ENCODE assay signal across 12 mouse cellular contexts in genomic region chr2:75987739-75988138, GRCm38 (mm10). TPM values are rescaled to one million over a fixed set of nuclear protein-coding genes. Genes with fewer than 3 reads are reported as not detected.
DNase-seq lines count a peak whose midpoint lies in the region; ATAC-seq lines count a peak whose summit lies in the region.
"Had no signal": no experiment of that assay in that cellular context is flagged by ENCODE, and none has a peak within 500 bp of the region (broad histone marks: within the 10 kb centered on the region; RNA-seq: fewer than 3 reads in every experiment).

No protein-coding gene starts in this region.

- WGBS in intestine, embryonic 14.5 days = 58% methylated on average over 9 of the region's 9 CpGs
- WGBS in intestine, embryonic 16.5 days = 58% methylated on average over 9 of the region's 9 CpGs
- 72% methylated on average over 9 of the region's 9 CpGs for WGBS in hindbrain, embryonic 10.5 days
- WGBS in midbrain, embryonic 15.5 days = 70% methylated on average over 9 of the region's 9 CpGs

- no peak overlapping the region for H3K4me2 ChIP-seq in intestine, embryonic 14.5 days (ENCODE audit: low read length)
- no peak overlapping the region for H3K4me2 ChIP-seq in intestine, embryonic 16.5 days (ENCODE audit: low read depth, low read length)
- H3K4me2 ChIP-seq in midbrain, embryonic 15.5 days = no peak overlapping the region
- H3K4me2 ChIP-seq: lung, embryonic 14.5 days had no signal

- H3K9ac ChIP-seq in intestine, embryonic 14.5 days (ENCODE audit: low read length) = no peak overlapping the region
- no peak overlapping the region for H3K9ac ChIP-seq in intestine, embryonic 16.5 days (ENCODE audit: low read depth, low read length)
- no peak overlapping the region for H3K9ac ChIP-seq in midbrain, embryonic 15.5 days
- H3K9ac ChIP-seq: lung, embryonic 14.5 days had no signal

- peak overlapping the region; percentile 52; the same call in 1 of the 2 replicates for H3K27ac ChIP-seq in intestine, embryonic 14.5 days (ENCODE audit: low read depth)
- no peak overlapping the region; the same call in 1 of the 2 replicates for H3K27ac ChIP-seq in intestine, embryonic 16.5 days (ENCODE audit: low read length)
- H3K27ac ChIP-seq in hindbrain, embryonic 10.5 days = peak overlapping the region; percentile 81
- H3K27ac ChIP-seq in midbrain, embryonic 15.5 days = peak overlapping the region; percentile 91

- H3K27me3 ChIP-seq in intestine, embryonic 14.5 days (replicated peaks; ENCODE audit: control insufficient read depth, insufficient read depth, low read length) = no peaks in the 10 kb centered on the region
- no peaks in the 10 kb centered on the region for H3K27me3 ChIP-seq in intestine, embryonic 16.5 days (replicated peaks; ENCODE audit: control insufficient read depth, insufficient read depth, low read length)
- H3K27me3 ChIP-seq in hindbrain, embryonic 10.5 days (ENCODE audit: insufficient read depth, poor library complexity, severe bottlenecking) = no peaks in the 10 kb centered on the region
- no peaks in the 10 kb centered on the region for H3K27me3 ChIP-seq in midbrain, embryonic 15.5 days (replicated peaks)

- DNase-seq in intestine, embryonic 14.5 days (ENCODE audit: low spot score) = no peak
- DNase-seq in NIH3T3 (ENCODE audit: low read depth) = peak; percentile 46
- no peak for DNase-seq in hindbrain, embryonic 10.5 days (ENCODE audit: low spot score)
- DNase-seq in thymus, postnatal 25 days = no peak
- no peak for DNase-seq in cerebellum, adult 8-10 months
- no peak for DNase-seq in c-Kit-positive CD71-positive TER-119-positive erythroid progenitor cells, embryonic 14.5 days (ENCODE audit: low spot score)
- DNase-seq: gastrocnemius, postnatal 25 days; left cerebral cortex, postnatal 4 days; lung, embryonic 14.5 days; thymus, postnatal 4 days had no signal

- H3K4me1 ChIP-seq in intestine, embryonic 14.5 days (replicated peaks; ENCODE audit: control insufficient read depth, insufficient read depth, low read length) = peaks cover 42% of the 10 kb centered on the region
- H3K4me1 ChIP-seq in intestine, embryonic 16.5 days (ENCODE audit: control insufficient read depth, insufficient read depth, low read length) = peaks cover 10% of the 10 kb centered on the region; the same call in 1 of the 2 replicates
- H3K4me1 ChIP-seq in hindbrain, embryonic 10.5 days (replicated peaks) = peaks cover 55% of the 10 kb centered on the region
- H3K4me1 ChIP-seq in midbrain, embryonic 15.5 days = peaks cover 30% of the 10 kb centered on the region

- no peaks in the 10 kb centered on the region for H3K36me3 ChIP-seq in intestine, embryonic 14.5 days (ENCODE audit: control insufficient read depth, insufficient read depth, low read length)
- no peaks in the 10 kb centered on the region for H3K36me3 ChIP-seq in intestine, embryonic 16.5 days (ENCODE audit: control insufficient read depth, insufficient read depth, low read length)
- H3K36me3 ChIP-seq in hindbrain, embryonic 10.5 days = no peaks in the 10 kb centered on the region
- H3K36me3 ChIP-seq in midbrain, embryonic 15.5 days (replicated peaks) = no peaks in the 10 kb centered on the region

- ATAC-seq in intestine, embryonic 14.5 days (replicated peaks; ENCODE audit: low FRiP score, low TSS enrichment, low read depth) = no peak
- ATAC-seq in intestine, embryonic 16.5 days = no peak
- ATAC-seq in midbrain, embryonic 15.5 days (replicated peaks) = no peak

- no peak overlapping the region for H3K4me3 ChIP-seq in intestine, embryonic 14.5 days (ENCODE audit: low read depth, low read length)
- no peak overlapping the region for H3K4me3 ChIP-seq in intestine, embryonic 16.5 days (ENCODE audit: low read length)
- H3K4me3 ChIP-seq in hindbrain, embryonic 10.5 days = no peak overlapping the region
- no peak overlapping the region for H3K4me3 ChIP-seq in midbrain, embryonic 15.5 days

- H3K9me3 ChIP-seq in intestine, embryonic 14.5 days (ENCODE audit: control insufficient read depth, low read length) = 0 out of 2 replicates have a peak, but pooled peaks cover under 1% of the 10 kb centered on the region
- 0 out of 2 replicates have a peak, but pooled peaks cover under 1% of the 10 kb centered on the region for H3K9me3 ChIP-seq in intestine, embryonic 16.5 days (ENCODE audit: control insufficient read depth, low read length)
- no peaks in the 10 kb centered on the region for H3K9me3 ChIP-seq in hindbrain, embryonic 10.5 days
- no peaks in the 10 kb centered on the region for H3K9me3 ChIP-seq in midbrain, embryonic 15.5 days

RNA-seq across cellular contexts. Expression of gene Ttc30a1, which starts 6.0 kb away (rescaled TPM):
- polyA plus RNA-seq in intestine, embryonic 14.5 days (2014; fragmentation: Nextera tagmentation; extraction: Ambion mirVana) = 6.5 and 7.8 TPM in 2 replicates
- 5.1 and 5.2 TPM in 2 replicates for polyA plus RNA-seq in intestine, embryonic 16.5 days (2015; fragmentation: Nextera tagmentation; extraction: Ambion mirVana)
- 9.7 and 10.7 TPM in 2 replicates for polyA plus RNA-seq in hindbrain, embryonic 10.5 days (2016; fragmentation: Nextera tagmentation; extraction: Ambion mirVana)
- polyA plus RNA-seq in midbrain, embryonic 15.5 days (2015; fragmentation: Nextera tagmentation; extraction: Ambion mirVana) = 8.3 and 9.2 TPM in 2 replicates

RNA-seq across cellular contexts. Expression of gene Ttc30a2, which starts 9.8 kb away (rescaled TPM):
- 0.44 and 0.51 TPM in 2 replicates for polyA plus RNA-seq in intestine, embryonic 14.5 days (2014; fragmentation: Nextera tagmentation; extraction: Ambion mirVana)
- 0.15 and 0.22 TPM in 2 replicates for polyA plus RNA-seq in intestine, embryonic 16.5 days (2015; fragmentation: Nextera tagmentation; extraction: Ambion mirVana)
- polyA plus RNA-seq in hindbrain, embryonic 10.5 days (2016; fragmentation: Nextera tagmentation; extraction: Ambion mirVana) = 0.50 and 0.72 TPM in 2 replicates
- 0.68 and 0.75 TPM in 2 replicates for polyA plus RNA-seq in midbrain, embryonic 15.5 days (2015; fragmentation: Nextera tagmentation; extraction: Ambion mirVana)

RNA-seq across cellular contexts. Expression of gene Ttc30b, which starts 49.4 kb away (rescaled TPM):
- 8.0 and 9.3 TPM in 2 replicates for polyA plus RNA-seq in intestine, embryonic 14.5 days (2014; fragmentation: Nextera tagmentation; extraction: Ambion mirVana)
- polyA plus RNA-seq in intestine, embryonic 16.5 days (2015; fragmentation: Nextera tagmentation; extraction: Ambion mirVana) = 8.2 and 8.3 TPM in 2 replicates
- polyA plus RNA-seq in hindbrain, embryonic 10.5 days (2016; fragmentation: Nextera tagmentation; extraction: Ambion mirVana) = 6.4 and 10.0 TPM in 2 replicates
- polyA plus RNA-seq in midbrain, embryonic 15.5 days (2015; fragmentation: Nextera tagmentation; extraction: Ambion mirVana) = 20.2 and 21.2 TPM in 2 replicates
